Mouse (Mus musculus) cerebellum, postnatal 10 days (tissue): ENCODE data around the gene Dmrt2.
A peak's percentile ranks its signal among the peaks of the same experiment; 100 is the strongest.

Source experiments
- DNase-seq, 2 experiments: peaks; one replicate each; pipeline ENCODE4 v3.0.0; 2021; ENCODE audit warnings: mixed read lengths in 2 of 2

Gene Dmrt2

GRCm38 (mm10) chr19:25698850-25699249 lies 26.6 kb downstream of the Dmrt2 start:
- no peak for DNase-seq

- DNase-seq = peak; percentile 66 to 72
Observed at GRCm38 (mm10) chr19:25713382-25713781, 41.2 kb downstream of the Dmrt2 start.

- peak; percentile 11 to 19 for DNase-seq
Observed at GRCm38 (mm10) chr19:25714927-25715326, 42.7 kb downstream of the Dmrt2 start.

- no peak for DNase-seq
Observed at GRCm38 (mm10) chr19:25722616-25723015, 50.4 kb downstream of the Dmrt2 start.
